Mouse (Mus musculus) WW6 (cell line): ENCODE results near the gene Aldoart1.

ENCODE experiments used
- DNase-seq: peaks from one replicate; pipeline ENCODE4 v3.0.0-alpha.2; 2013; ENCODE audit warnings: low read depth, low spot score

The Aldoart1 gene

DNA sequence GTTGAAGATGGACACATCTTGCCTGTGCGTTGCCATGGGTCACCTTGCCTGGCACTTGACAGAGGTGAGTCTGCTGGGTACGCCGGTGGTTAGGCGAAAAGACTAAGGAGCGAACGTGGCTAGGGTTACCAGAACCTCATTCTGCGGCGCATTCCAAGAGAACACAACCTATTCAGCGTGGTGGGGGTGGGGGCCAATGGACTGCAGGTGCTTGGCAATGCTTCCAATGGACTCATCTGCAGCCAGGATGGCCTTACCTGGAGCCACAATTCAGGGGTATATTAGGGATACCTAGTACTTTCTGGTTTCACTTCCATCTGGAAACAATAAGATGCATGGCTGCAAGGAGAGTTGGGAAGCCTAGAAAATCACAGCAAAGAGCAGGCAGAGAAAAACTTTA is at the start of gene Aldoart1:
Gene Aldoart1, minus strand, starts transcription at position 101 of the 400 bp plus-strand sequence.
- DNase-seq = no peak

DNA sequence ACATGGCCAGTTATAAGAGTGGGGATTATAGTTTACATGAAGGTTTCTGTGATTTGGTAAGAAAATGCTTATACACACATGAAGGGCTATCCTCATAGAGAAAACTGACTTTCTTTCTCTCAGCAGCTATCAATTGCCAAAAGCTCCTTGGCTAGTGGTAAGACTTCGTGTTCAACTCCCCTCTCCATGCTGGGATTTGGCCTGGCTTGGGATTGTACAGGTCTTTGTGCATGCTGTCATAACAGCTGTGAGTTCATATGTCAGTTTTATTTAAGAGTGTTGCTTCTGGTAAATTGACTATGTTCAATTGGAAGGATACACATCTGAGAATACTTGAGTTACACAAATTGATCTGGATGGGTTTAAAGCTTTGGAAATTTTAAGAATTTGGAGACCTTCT is 49.1 kb upstream of the Aldoart1 start:
- no peak for DNase-seq

DNA sequence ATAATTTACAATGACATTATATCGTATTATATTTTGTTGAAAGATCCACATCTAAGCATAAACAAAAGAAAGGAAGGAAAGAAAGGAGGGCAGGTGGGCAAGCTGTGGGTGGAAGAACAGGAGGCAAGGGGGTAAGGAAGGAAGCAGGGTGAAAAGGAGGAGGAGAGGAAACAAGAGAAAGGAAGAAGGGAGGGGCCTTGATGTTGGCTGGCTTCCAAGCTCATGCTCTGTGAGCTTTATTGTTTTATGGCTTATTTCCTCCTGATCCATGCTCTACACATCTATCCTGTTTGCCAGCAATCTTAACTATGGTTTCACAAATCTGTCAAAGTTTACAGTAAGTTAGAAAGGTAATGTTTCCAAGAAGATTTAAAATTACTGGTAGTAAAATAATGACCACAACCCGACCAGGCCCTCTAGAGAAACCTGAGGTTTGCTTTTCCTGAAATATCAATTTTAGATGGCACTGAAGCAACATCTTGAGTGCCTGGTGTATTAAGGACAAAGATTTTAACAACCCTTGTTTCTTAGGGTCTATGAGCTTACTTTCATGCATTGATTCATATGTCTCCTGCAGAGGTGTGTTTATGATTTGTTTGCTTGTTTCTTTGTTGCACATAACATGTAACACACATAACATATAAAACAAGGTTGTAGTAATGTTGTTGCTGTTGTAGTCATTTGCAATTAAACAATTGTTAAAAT is 13.1 kb upstream of the Aldoart1 start:
- no peak for DNase-seq

DNA sequence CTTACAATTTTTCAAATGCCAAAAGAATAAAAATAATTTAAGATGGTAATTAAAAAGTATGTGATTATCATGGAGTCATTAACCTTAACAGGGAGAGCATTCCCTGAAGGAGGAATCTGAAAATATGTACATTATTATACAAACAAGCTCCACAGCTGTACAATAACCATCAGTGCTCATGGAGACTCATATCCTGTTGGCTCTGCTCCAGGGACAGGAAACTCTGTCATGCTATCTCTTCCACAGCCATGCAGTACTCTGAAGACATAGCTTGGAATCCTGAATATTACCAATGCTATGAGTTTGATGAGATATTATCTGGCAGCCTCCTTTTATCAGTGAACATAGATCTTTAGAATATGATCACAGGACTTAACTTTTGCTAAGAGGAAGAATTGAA is 8.2 kb downstream of the Aldoart1 start:
- DNase-seq = no peak

DNA sequence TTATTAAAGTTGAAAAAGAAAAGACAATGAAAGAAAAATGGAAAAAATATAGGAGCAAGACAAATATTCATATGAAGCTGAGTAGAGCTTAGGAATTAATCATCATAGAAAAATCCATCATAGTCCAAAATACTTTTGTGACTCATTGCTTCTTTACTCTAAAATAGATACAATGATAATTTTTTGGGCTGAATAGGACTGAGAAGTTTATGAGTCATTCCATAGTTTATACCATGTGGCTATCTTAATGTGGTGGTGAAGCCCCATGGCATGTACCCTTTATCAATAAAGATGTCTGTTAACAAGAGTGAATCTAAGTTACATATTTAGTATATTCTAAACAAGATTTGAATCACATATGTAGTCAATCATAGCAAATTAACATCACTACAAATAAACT is 9.4 kb downstream of the Aldoart1 start:
- no peak for DNase-seq

DNA sequence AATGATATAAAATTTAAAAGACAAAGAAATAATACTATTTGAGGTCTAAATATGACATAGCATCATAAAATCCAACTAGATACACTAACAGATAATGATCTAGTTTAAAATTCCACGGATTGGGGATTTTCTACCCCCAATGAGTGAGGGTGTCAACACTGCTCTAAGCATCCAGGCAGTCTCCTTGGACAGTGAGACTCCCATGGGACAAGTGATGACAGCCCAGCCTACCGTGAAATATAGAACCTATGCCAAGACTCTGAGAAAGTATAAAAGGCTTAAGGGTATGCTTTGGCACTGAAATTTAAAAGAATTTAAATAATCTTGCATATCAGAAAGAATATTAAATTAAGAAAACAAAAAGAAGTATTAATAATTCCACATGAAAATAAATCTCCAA is 16.0 kb downstream of the Aldoart1 start:
- no peak for DNase-seq

DNA sequence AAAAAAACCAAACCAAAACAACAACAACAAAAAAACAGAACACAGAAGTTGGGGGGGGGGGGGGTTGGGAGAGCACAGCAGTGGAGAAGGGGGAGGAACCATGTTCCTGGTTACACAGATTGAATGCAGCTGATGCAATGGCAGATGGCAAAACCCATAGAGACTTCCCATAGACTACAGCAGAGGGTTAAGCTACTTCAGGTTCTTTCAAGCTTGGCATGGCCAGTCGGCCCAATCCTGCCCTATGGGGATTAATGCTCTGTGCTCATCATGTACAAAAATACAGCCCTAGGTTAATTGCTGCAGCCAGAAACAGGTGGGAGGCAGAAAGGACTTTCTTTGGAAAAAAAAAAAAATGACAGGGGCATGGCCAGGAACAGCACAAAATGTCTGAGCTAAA is 17.0 kb downstream of the Aldoart1 start:
- no peak for DNase-seq

DNA sequence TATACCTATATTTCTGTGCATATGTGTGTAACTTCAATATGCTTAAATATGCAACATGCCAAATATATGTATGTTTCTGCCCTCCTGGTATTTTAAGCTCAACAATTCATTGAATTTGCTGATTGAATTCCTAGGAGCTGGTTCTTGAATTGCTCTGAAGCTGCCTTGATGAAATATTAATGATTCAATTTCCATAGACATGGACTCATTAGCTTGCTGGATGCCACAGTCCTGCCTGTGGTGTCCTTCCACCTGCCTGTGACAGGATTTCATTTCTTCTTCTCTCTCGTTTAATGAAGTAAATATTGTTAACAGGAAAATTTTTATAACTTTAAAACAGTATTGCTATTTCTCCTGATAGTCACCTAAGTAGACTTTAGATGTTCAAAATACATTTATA is 51.6 kb downstream of the Aldoart1 start:
- DNase-seq = no peak
